Mouse (Mus musculus): ENCODE results near the gene 4930402H24Rik. TPM values are rescaled to one million over a fixed set of nuclear protein-coding genes. Genes with fewer than 3 reads are reported as not detected.

The 4930402H24Rik gene
- polyA plus RNA-seq, 1 experiment from 2014 or later: 32.2 TPM

- 75% methylated on average over 6 of the region's 6 CpGs for WGBS
- no peak for DNase-seq (ENCODE audit: low spot score)
These were observed 201.0 kb downstream of the 4930402H24Rik start for GRCm38 (mm10) chr2:130705178-130705577.

GRCm38 (mm10) chr2:130704040-130705001 is 201.9 kb downstream of the 4930402H24Rik start:
- no peak overlapping the region for H3K4me3 ChIP-seq
- 66% methylated on average over 9 of the region's 9 CpGs for WGBS
- H3K4me1 ChIP-seq: peaks cover 26% of the 10 kb centered on the region
- no peak overlapping the region; the same call in 1 of the 2 replicates for H3K27ac ChIP-seq (replicated peaks)
- peaks cover 11% of the 10 kb centered on the region for H3K27me3 ChIP-seq (replicated peaks; ENCODE audit: low read depth, poor library complexity, severe bottlenecking)
- no peak for DNase-seq (ENCODE audit: low spot score)
- H3K9me3 ChIP-seq: no peaks in the 10 kb centered on the region
- peaks cover 7% of the 10 kb centered on the region for H3K36me3 ChIP-seq (replicated peaks)

More at GRCm38 (mm10) chr2:130705178-130705577, 201.0 kb downstream of the 4930402H24Rik start:
- peaks cover 2% of the 10 kb centered on the region for H3K27me3 ChIP-seq (replicated peaks; ENCODE audit: low read depth, poor library complexity, severe bottlenecking)
- H3K27ac ChIP-seq (replicated peaks): no peak overlapping the region
- H3K36me3 ChIP-seq (replicated peaks): peaks cover 15% of the 10 kb centered on the region
- H3K4me3 ChIP-seq: no peak overlapping the region
- H3K4me1 ChIP-seq: peaks cover 26% of the 10 kb centered on the region
- H3K9me3 ChIP-seq: no peaks in the 10 kb centered on the region

GRCm38 (mm10) chr2:130697821-130698266 is 208.4 kb downstream of the 4930402H24Rik start:
- peak; percentile 44 for DNase-seq (ENCODE audit: low spot score)
- H3K36me3 ChIP-seq (replicated peaks): no peaks in the 10 kb centered on the region
- H3K9me3 ChIP-seq: no peaks in the 10 kb centered on the region
- H3K4me1 ChIP-seq: peaks cover 19% of the 10 kb centered on the region
- WGBS: under 1% methylated on average over 14 of the region's 14 CpGs
- H3K4me3 ChIP-seq: peak overlapping the region; percentile 76
- H3K27ac ChIP-seq (replicated peaks): 0 out of 2 replicates have a peak overlapping the region, but pooled peaks have one; percentile 32
- peaks cover 72% of the 10 kb centered on the region for H3K27me3 ChIP-seq (replicated peaks; ENCODE audit: low read depth, poor library complexity, severe bottlenecking)

- H3K36me3 ChIP-seq (replicated peaks): no peaks in the 10 kb centered on the region
- peak; percentile 81 for DNase-seq (ENCODE audit: low spot score)
- peak within 1 kb of the TSS; percentile 76 for H3K4me3 ChIP-seq
- H3K4me1 ChIP-seq: peaks cover 19% of the 10 kb centered on the region
- no peaks in the 10 kb centered on the region for H3K9me3 ChIP-seq
- WGBS: under 1% methylated on average over 65 of the region's 65 CpGs
- H3K27me3 ChIP-seq (replicated peaks; ENCODE audit: low read depth, poor library complexity, severe bottlenecking): peaks cover 72% of the 10 kb centered on the region
- peak within 1 kb of the TSS; percentile 32; the same call in 1 of the 2 replicates for H3K27ac ChIP-seq (replicated peaks)
These were observed 208.9 kb downstream of the 4930402H24Rik start, which contains the start of gene Slc4a11 for GRCm38 (mm10) chr2:130697153-130697810. Gene Slc4a11 (minus strand): TSS chr2:130697519.

- H3K27me3 ChIP-seq (replicated peaks; ENCODE audit: low read depth, poor library complexity, severe bottlenecking): peaks cover 72% of the 10 kb centered on the region
- H3K27ac ChIP-seq (replicated peaks): no peak overlapping the region
- DNase-seq (ENCODE audit: low spot score): no peak
These were observed 209.5 kb downstream of the 4930402H24Rik start for GRCm38 (mm10) chr2:130696700-130697152.

GRCm38 (mm10) chr2:130693563-130693962 is 212.6 kb downstream of the 4930402H24Rik start:
- no peak overlapping the region for H3K4me3 ChIP-seq
- peaks cover 19% of the 10 kb centered on the region for H3K4me1 ChIP-seq
- peaks cover 53% of the 10 kb centered on the region for H3K27me3 ChIP-seq (replicated peaks; ENCODE audit: low read depth, poor library complexity, severe bottlenecking)
- H3K36me3 ChIP-seq (replicated peaks): no peaks in the 10 kb centered on the region
- no peak for DNase-seq (ENCODE audit: low spot score)
- no peaks in the 10 kb centered on the region for H3K9me3 ChIP-seq
- no peak overlapping the region for H3K27ac ChIP-seq (replicated peaks)
- WGBS: 42% methylated on average over 3 of the region's 3 CpGs

More at GRCm38 (mm10) chr2:130696700-130697152, 209.5 kb downstream of the 4930402H24Rik start:
- WGBS: 2% methylated on average over 31 of the region's 31 CpGs
- H3K9me3 ChIP-seq: no peaks in the 10 kb centered on the region
- no peaks in the 10 kb centered on the region for H3K36me3 ChIP-seq (replicated peaks)
- H3K4me1 ChIP-seq: peaks cover 19% of the 10 kb centered on the region
- peak overlapping the region; percentile 76 for H3K4me3 ChIP-seq

- H3K4me3 ChIP-seq: no peak overlapping the region
- peaks cover 37% of the 10 kb centered on the region for H3K36me3 ChIP-seq (replicated peaks)
- peaks cover 8% of the 10 kb centered on the region; the same call in 1 of the 2 replicates for H3K27me3 ChIP-seq (replicated peaks; ENCODE audit: low read depth, poor library complexity, severe bottlenecking)
- no peak for DNase-seq (ENCODE audit: low spot score)
- no peak overlapping the region for H3K27ac ChIP-seq (replicated peaks)
- H3K9me3 ChIP-seq: no peaks in the 10 kb centered on the region
- 77% methylated on average over 2 of the region's 2 CpGs for WGBS
- no peaks in the 10 kb centered on the region for H3K4me1 ChIP-seq
These were observed 217.2 kb downstream of the 4930402H24Rik start for GRCm38 (mm10) chr2:130689011-130689410.

GRCm38 (mm10) chr2:130685426-130685825 is 220.8 kb downstream of the 4930402H24Rik start:
- no peak overlapping the region for H3K27ac ChIP-seq (replicated peaks)
- peaks cover 73% of the 10 kb centered on the region for H3K36me3 ChIP-seq (replicated peaks)
- no peaks in the 10 kb centered on the region for H3K27me3 ChIP-seq (replicated peaks; ENCODE audit: low read depth, poor library complexity, severe bottlenecking)
- no peak overlapping the region for H3K4me3 ChIP-seq
- no peaks in the 10 kb centered on the region for H3K9me3 ChIP-seq
- DNase-seq (ENCODE audit: low spot score): no peak
- WGBS: 89% methylated on average over 9 of the region's 9 CpGs
- no peaks in the 10 kb centered on the region for H3K4me1 ChIP-seq

- no peak overlapping the region for H3K27ac ChIP-seq (replicated peaks)
- no peaks in the 10 kb centered on the region for H3K27me3 ChIP-seq (replicated peaks; ENCODE audit: low read depth, poor library complexity, severe bottlenecking)
- no peaks in the 10 kb centered on the region for H3K4me1 ChIP-seq
- H3K36me3 ChIP-seq (replicated peaks): peaks cover 100% of the 10 kb centered on the region
- DNase-seq (ENCODE audit: low spot score): no peak
- WGBS: 85% methylated on average over 3 of the region's 3 CpGs
- no peak overlapping the region for H3K4me3 ChIP-seq
- no peaks in the 10 kb centered on the region for H3K9me3 ChIP-seq
These were observed 224.7 kb downstream of the 4930402H24Rik start for GRCm38 (mm10) chr2:130681531-130681930.

- no peak for DNase-seq (ENCODE audit: low spot score)
- Histone ChIP-seq H3K27me3 (replicated peaks; ENCODE audit: low read depth, poor library complexity, severe bottlenecking) (no peaks in the 10 kb centered on the region), H3K9me3 (no peaks in the 10 kb centered on the region), H3K4me1 (no peaks in the 10 kb centered on the region), H3K4me3 (no peak overlapping the region), H3K27ac (replicated peaks) (no peak overlapping the region), H3K36me3 (replicated peaks) (peaks cover 100% of the 10 kb centered on the region)
- 88% methylated on average over 6 of the region's 6 CpGs for WGBS
These were observed 226.3 kb downstream of the 4930402H24Rik start for GRCm38 (mm10) chr2:130679899-130680298.

GRCm38 (mm10) chr2:130679154-130679553 is 227.1 kb downstream of the 4930402H24Rik start:
- Histone ChIP-seq H3K27me3 (replicated peaks; ENCODE audit: low read depth, poor library complexity, severe bottlenecking) (no peaks in the 10 kb centered on the region), H3K4me3 (no peak overlapping the region), H3K9me3 (no peaks in the 10 kb centered on the region), H3K27ac (replicated peaks) (no peak overlapping the region), H3K36me3 (replicated peaks) (peaks cover 100% of the 10 kb centered on the region), H3K4me1 (no peaks in the 10 kb centered on the region)
- WGBS: 95% methylated on average over 12 of the region's 12 CpGs
- no peak for DNase-seq (ENCODE audit: low spot score)

GRCm38 (mm10) chr2:130677211-130677610 is 229.0 kb downstream of the 4930402H24Rik start:
- no peaks in the 10 kb centered on the region for H3K27me3 ChIP-seq (replicated peaks; ENCODE audit: low read depth, poor library complexity, severe bottlenecking)
- DNase-seq (ENCODE audit: low spot score): no peak
- no peak overlapping the region for H3K4me3 ChIP-seq
- H3K4me1 ChIP-seq: no peaks in the 10 kb centered on the region
- H3K36me3 ChIP-seq (replicated peaks): peaks cover 98% of the 10 kb centered on the region
- 92% methylated on average over 10 of the region's 10 CpGs for WGBS
- no peaks in the 10 kb centered on the region for H3K9me3 ChIP-seq
- H3K27ac ChIP-seq (replicated peaks): no peak overlapping the region

All from embryonic facial prominence, embryonic 10.5 days (tissue).